Mouse (Mus musculus): ENCODE data around the gene Fto. TPM values are rescaled to one million over a fixed set of nuclear protein-coding genes. Genes with fewer than 3 reads are reported as not detected.

Fto gene
- polyA plus RNA-seq, 1 experiment from 2014 or later: 62.5 TPM

GRCm38 (mm10) chr8:91445516-91445915 is 132.2 kb downstream of the Fto start:
- H3K27ac ChIP-seq: peak overlapping the region; percentile 1; the same call in 1 of the 2 replicates
- H3K4me2 ChIP-seq: no peak overlapping the region
- 71% methylated on average over 10 of the region's 10 CpGs for WGBS
- no peaks in the 10 kb centered on the region for H3K27me3 ChIP-seq (replicated peaks)
- no peak overlapping the region for H3K4me3 ChIP-seq (replicated peaks)
- H3K9me3 ChIP-seq: no peaks in the 10 kb centered on the region
- peaks cover 7% of the 10 kb centered on the region; the same call in 1 of the 2 replicates for H3K4me1 ChIP-seq
- no peak for ATAC-seq (ENCODE audit: insufficient read depth, low FRiP score, low read depth)
- peaks cover 4% of the 10 kb centered on the region; the same call in 1 of the 2 replicates for H3K36me3 ChIP-seq
- no peak overlapping the region for H3K9ac ChIP-seq

- no peak overlapping the region for H3K27ac ChIP-seq
- no peak overlapping the region for H3K4me2 ChIP-seq
- H3K27me3 ChIP-seq (replicated peaks): no peaks in the 10 kb centered on the region
- ATAC-seq (ENCODE audit: insufficient read depth, low FRiP score, low read depth): no peak
- no peak overlapping the region for H3K4me3 ChIP-seq (replicated peaks)
- no peak overlapping the region for H3K9ac ChIP-seq
- peaks cover 7% of the 10 kb centered on the region; the same call in 1 of the 2 replicates for H3K4me1 ChIP-seq
- peaks cover 4% of the 10 kb centered on the region; the same call in 1 of the 2 replicates for H3K36me3 ChIP-seq
- no peaks in the 10 kb centered on the region for H3K9me3 ChIP-seq
- 90% methylated on average over 5 of the region's 5 CpGs for WGBS
These were observed 132.7 kb downstream of the Fto start for GRCm38 (mm10) chr8:91446008-91446407.

- ATAC-seq (ENCODE audit: insufficient read depth, low FRiP score, low read depth): no peak
- no peak overlapping the region for H3K27ac ChIP-seq
These were observed 135.5 kb downstream of the Fto start for GRCm38 (mm10) chr8:91448667-91449329.

GRCm38 (mm10) chr8:91454926-91455325 is 141.6 kb downstream of the Fto start:
- Histone ChIP-seq H3K4me3 (replicated peaks) (no peak overlapping the region), H3K27ac (no peak overlapping the region), H3K4me2 (no peak overlapping the region), H3K9ac (no peak overlapping the region), H3K27me3 (replicated peaks) (no peaks in the 10 kb centered on the region), H3K36me3 (no peaks in the 10 kb centered on the region), H3K4me1 (no peaks in the 10 kb centered on the region), H3K9me3 (no peaks in the 10 kb centered on the region)
- 91% methylated on average over 2 of the region's 2 CpGs for WGBS
- no peak for ATAC-seq (ENCODE audit: insufficient read depth, low FRiP score, low read depth)

More at GRCm38 (mm10) chr8:91448667-91449329, 135.5 kb downstream of the Fto start:
- Histone ChIP-seq H3K4me1 (peaks cover 7% of the 10 kb centered on the region; the same call in 1 of the 2 replicates), H3K27me3 (replicated peaks) (no peaks in the 10 kb centered on the region), H3K36me3 (no peaks in the 10 kb centered on the region), H3K4me3 (replicated peaks) (no peak overlapping the region), H3K4me2 (no peak overlapping the region), H3K9ac (no peak overlapping the region), H3K9me3 (no peaks in the 10 kb centered on the region)
- 79% methylated on average over 7 of the region's 7 CpGs for WGBS

- no peaks in the 10 kb centered on the region for H3K9me3 ChIP-seq
- H3K4me3 ChIP-seq (replicated peaks): no peak overlapping the region
- no peaks in the 10 kb centered on the region for H3K4me1 ChIP-seq
- H3K27me3 ChIP-seq (replicated peaks): no peaks in the 10 kb centered on the region
- no peak overlapping the region for H3K9ac ChIP-seq
- no peak overlapping the region for H3K27ac ChIP-seq
- no peak for ATAC-seq (ENCODE audit: insufficient read depth, low FRiP score, low read depth)
- no peak overlapping the region for H3K4me2 ChIP-seq
- no peaks in the 10 kb centered on the region for H3K36me3 ChIP-seq
- 93% methylated on average over 5 of the region's 5 CpGs for WGBS
These were observed 142.3 kb downstream of the Fto start for GRCm38 (mm10) chr8:91455591-91455990.

- no peaks in the 10 kb centered on the region for H3K9me3 ChIP-seq
- ATAC-seq (ENCODE audit: insufficient read depth, low FRiP score, low read depth): no peak
- no peaks in the 10 kb centered on the region for H3K36me3 ChIP-seq
- H3K4me2 ChIP-seq: no peak overlapping the region
- no peak overlapping the region for H3K9ac ChIP-seq
- H3K27ac ChIP-seq: no peak overlapping the region
- H3K4me1 ChIP-seq: no peaks in the 10 kb centered on the region
- H3K4me3 ChIP-seq (replicated peaks): no peak overlapping the region
- H3K27me3 ChIP-seq (replicated peaks): no peaks in the 10 kb centered on the region
- 76% methylated on average over 1 of the region's 1 CpGs for WGBS
These were observed 144.7 kb downstream of the Fto start for GRCm38 (mm10) chr8:91458016-91458415.

DNA sequence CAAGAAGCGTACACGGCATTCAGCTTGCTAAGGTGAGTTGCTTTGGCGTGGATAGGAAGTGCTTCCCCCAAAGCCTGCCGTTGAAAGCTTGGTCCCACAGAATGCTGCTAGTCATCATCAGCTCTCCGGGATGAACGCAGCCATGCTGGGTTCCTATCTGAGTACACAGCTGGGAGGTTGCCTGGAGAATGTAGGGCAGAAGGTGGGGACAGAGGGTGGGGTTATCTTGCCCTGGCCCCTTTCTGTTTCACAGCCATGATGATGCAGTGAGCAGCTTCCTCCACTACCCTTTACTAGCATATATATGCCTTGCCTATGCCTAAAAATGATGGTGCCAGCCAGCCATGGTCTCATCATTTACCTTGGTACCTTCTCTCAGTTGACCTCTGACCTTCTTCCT is 147.6 kb downstream of the Fto start:
- Histone ChIP-seq H3K9me3 (no peaks in the 10 kb centered on the region), H3K36me3 (no peaks in the 10 kb centered on the region), H3K4me3 (replicated peaks) (no peak overlapping the region), H3K9ac (no peak overlapping the region), H3K27ac (no peak overlapping the region), H3K27me3 (replicated peaks) (no peaks in the 10 kb centered on the region), H3K4me2 (no peak overlapping the region), H3K4me1 (no peaks in the 10 kb centered on the region)
- ATAC-seq (ENCODE audit: insufficient read depth, low FRiP score, low read depth): no peak
- 66% methylated on average over 6 of the region's 6 CpGs for WGBS

- Histone ChIP-seq H3K4me2 (no peak overlapping the region), H3K4me1 (no peaks in the 10 kb centered on the region), H3K9me3 (no peaks in the 10 kb centered on the region), H3K36me3 (peaks cover under 1% of the 10 kb centered on the region; the same call in 1 of the 2 replicates), H3K4me3 (replicated peaks) (no peak overlapping the region), H3K9ac (no peak overlapping the region), H3K27me3 (replicated peaks) (no peaks in the 10 kb centered on the region), H3K27ac (no peak overlapping the region)
- 84% methylated on average over 2 of the region's 2 CpGs for WGBS
- no peak for ATAC-seq (ENCODE audit: insufficient read depth, low FRiP score, low read depth)
These were observed 150.4 kb downstream of the Fto start for GRCm38 (mm10) chr8:91463757-91464156.

- H3K9ac ChIP-seq: no peak overlapping the region
- H3K27me3 ChIP-seq (replicated peaks): no peaks in the 10 kb centered on the region
- H3K4me1 ChIP-seq: no peaks in the 10 kb centered on the region
- H3K4me2 ChIP-seq: no peak overlapping the region
- no peak for ATAC-seq (ENCODE audit: insufficient read depth, low FRiP score, low read depth)
- H3K27ac ChIP-seq: no peak overlapping the region
- H3K36me3 ChIP-seq: peaks cover 3% of the 10 kb centered on the region; the same call in 1 of the 2 replicates
- H3K4me3 ChIP-seq (replicated peaks): no peak overlapping the region
- no peaks in the 10 kb centered on the region for H3K9me3 ChIP-seq
- WGBS: 77% methylated on average over 3 of the region's 3 CpGs
These were observed 154.1 kb downstream of the Fto start for GRCm38 (mm10) chr8:91467463-91467862.

- 75% methylated on average over 8 of the region's 8 CpGs for WGBS
- no peak for ATAC-seq (ENCODE audit: insufficient read depth, low FRiP score, low read depth)
- no peak overlapping the region for H3K27ac ChIP-seq
These were observed 154.7 kb downstream of the Fto start for GRCm38 (mm10) chr8:91467881-91468534.

GRCm38 (mm10) chr8:91469441-91469840 is 156.1 kb downstream of the Fto start:
- Histone ChIP-seq H3K27me3 (replicated peaks) (no peaks in the 10 kb centered on the region), H3K4me2 (no peak overlapping the region), H3K4me3 (replicated peaks) (no peak overlapping the region), H3K27ac (no peak overlapping the region), H3K4me1 (no peaks in the 10 kb centered on the region), H3K9me3 (no peaks in the 10 kb centered on the region), H3K9ac (no peak overlapping the region), H3K36me3 (peaks cover 6% of the 10 kb centered on the region; the same call in 1 of the 2 replicates)
- ATAC-seq (ENCODE audit: insufficient read depth, low FRiP score, low read depth): no peak
- WGBS: 89% methylated on average over 8 of the region's 8 CpGs

More at GRCm38 (mm10) chr8:91467881-91468534, 154.7 kb downstream of the Fto start:
- Histone ChIP-seq H3K36me3 (peaks cover 3% of the 10 kb centered on the region; the same call in 1 of the 2 replicates), H3K4me2 (no peak overlapping the region), H3K9ac (no peak overlapping the region), H3K27me3 (replicated peaks) (no peaks in the 10 kb centered on the region), H3K4me3 (replicated peaks) (no peak overlapping the region), H3K9me3 (no peaks in the 10 kb centered on the region), H3K4me1 (no peaks in the 10 kb centered on the region)

- no peak overlapping the region for H3K4me2 ChIP-seq
- no peak overlapping the region for H3K27ac ChIP-seq
- no peak overlapping the region for H3K4me3 ChIP-seq (replicated peaks)
- H3K27me3 ChIP-seq (replicated peaks): no peaks in the 10 kb centered on the region
- H3K9ac ChIP-seq: no peak overlapping the region
- no peaks in the 10 kb centered on the region for H3K4me1 ChIP-seq
- peaks cover 8% of the 10 kb centered on the region; the same call in 1 of the 2 replicates for H3K36me3 ChIP-seq
- no peak for ATAC-seq (ENCODE audit: insufficient read depth, low FRiP score, low read depth)
- H3K9me3 ChIP-seq: no peaks in the 10 kb centered on the region
- 83% methylated on average over 6 of the region's 6 CpGs for WGBS
These were observed 161.5 kb downstream of the Fto start for GRCm38 (mm10) chr8:91474731-91475279.

Measured in stomach, embryonic 15.5 days (tissue).